Mouse (Mus musculus): Measurements from ENCODE around the gene Tsen15. TPM values are rescaled to one million over a fixed set of nuclear protein-coding genes. Genes with fewer than 3 reads are reported as not detected.

The Tsen15 gene
- total and polyA plus RNA-seq, 3 experiments: 23.1 to 65.9 (median 40.9) TPM

GRCm38 (mm10) chr1:152356721-152357120 lies 29.8 kb downstream of the Tsen15 start:
- TF ChIP-seq ZMIZ1 (IDR thresholded peaks at IDR 0.05; ENCODE audit: low read depth, low read length): no peak
- no peak for TF ChIP-seq RAD21 (IDR thresholded peaks at IDR 0.05; ENCODE audit: low read depth, low read length)
- no peak for TF ChIP-seq KAT2A (IDR thresholded peaks at IDR 0.05; ENCODE audit: insufficient replicate concordance, low read length)
- no peak for TF ChIP-seq CTCF (conservative IDR thresholded peaks at IDR 0.05 in 1 of 2, IDR thresholded peaks at IDR 0.05 in 1 of 2; ENCODE audit: low read depth in 2 of 2, low read length in 2 of 2)
- TF ChIP-seq POLR2AphosphoS2 (IDR thresholded peaks at IDR 0.05; ENCODE audit: low read depth, low read length): no peak
- no peak for TF ChIP-seq E2F4 (IDR thresholded peaks at IDR 0.05; ENCODE audit: insufficient replicate concordance, low read depth, low read length)
- no peak for TF ChIP-seq SMC3 (IDR thresholded peaks at IDR 0.05; ENCODE audit: low read depth, low read length)
- TF ChIP-seq IRF4 (IDR thresholded peaks at IDR 0.05; ENCODE audit: low read depth, low read length): no peak
- no peak for TF ChIP-seq EP300 (IDR thresholded peaks at IDR 0.05; ENCODE audit: low read length)
- TF ChIP-seq ZNF384 (IDR thresholded peaks at IDR 0.05; ENCODE audit: low read depth, low read length): no peak
- TF ChIP-seq USF2 (conservative IDR thresholded peaks at IDR 0.05; ENCODE audit: low read depth, low read length): no peak
- H3K27me3 ChIP-seq (replicated peaks): no peaks in the 10 kb centered on the region
- no peaks in the 10 kb centered on the region for H3K9me3 ChIP-seq (replicated peaks; ENCODE audit: low read length)
- no peaks in the 10 kb centered on the region for H3K4me1 ChIP-seq (ENCODE audit: control insufficient read depth in 1 of 2, insufficient read depth in 2 of 2)
- no peaks in the 10 kb centered on the region for H3K36me3 ChIP-seq (replicated peaks in 1 of 2; ENCODE audit: control insufficient read depth in 1 of 2, insufficient read depth in 1 of 2, low read length in 1 of 2)
- no peaks in the 10 kb centered on the region for H3K79me2 ChIP-seq (replicated peaks; ENCODE audit: control insufficient read depth, extremely low read depth, insufficient read depth, poor library complexity, severe bottlenecking)
- no peak overlapping the region for H3K9ac ChIP-seq (ENCODE audit: insufficient read depth, low read depth)
- H3K4me2 ChIP-seq (ENCODE audit: insufficient read depth, low read depth, poor library complexity, severe bottlenecking): no peak overlapping the region
- dilution Hi-C loops (cut with MboI; ENCODE audit: extremely low pct_ligation_motif_present, extremely low pct_unique_long_range_greater_than_20kb, low sequenced_read_pairs): no loop called here
- in situ Hi-C loops (cut with MboI; ENCODE audit: low pct_ligation_motif_present, low pct_unique_long_range_greater_than_20kb, low sequenced_read_pairs): loop anchor here (25.0 kb wide), 1 partner anchor 544 kb away; no protein-coding TSS in a partner anchor
- H3K4me3 ChIP-seq (replicated peaks in 1 of 3; ENCODE audit: low read depth in 2 of 3, low read length in 2 of 3, poor library complexity in 1 of 3): no peak overlapping the region
- H3K27ac ChIP-seq (ENCODE audit: insufficient read depth, low read depth): no peak overlapping the region
- DNase-seq (ENCODE audit: extremely low read depth): no peak

- no peak for TF ChIP-seq MEF2A (IDR thresholded peaks at IDR 0.05; ENCODE audit: borderline replicate concordance, low read depth, low read length)
- TF ChIP-seq NRF1 (IDR thresholded peaks at IDR 0.05; ENCODE audit: low read depth, low read length): no peak
- TF ChIP-seq ELF1 (IDR thresholded peaks at IDR 0.05; ENCODE audit: low read depth, low read length): no peak
- no peak for TF ChIP-seq JUN (IDR thresholded peaks at IDR 0.05; ENCODE audit: insufficient read depth, low read depth, low read length)
- TF ChIP-seq CTCF (conservative IDR thresholded peaks at IDR 0.05 in 1 of 2, IDR thresholded peaks at IDR 0.05 in 1 of 2; ENCODE audit: low read depth in 2 of 2, low read length in 2 of 2): no peak
- TF ChIP-seq MAZ (IDR thresholded peaks at IDR 0.05; ENCODE audit: low read depth, low read length): no peak
- no peak for TF ChIP-seq USF2 (conservative IDR thresholded peaks at IDR 0.05; ENCODE audit: low read depth, low read length)
- no peak for TF ChIP-seq SIN3A (IDR thresholded peaks at IDR 0.05; ENCODE audit: low read length)
- no peak for TF ChIP-seq MAX (IDR thresholded peaks at IDR 0.05; ENCODE audit: low read length)
- TF ChIP-seq CHD2 (IDR thresholded peaks at IDR 0.05; ENCODE audit: low read length): no peak
- no peak for TF ChIP-seq UBTF (IDR thresholded peaks at IDR 0.05; ENCODE audit: low read depth, low read length)
- no peak for TF ChIP-seq POLR2A (IDR thresholded peaks at IDR 0.05; ENCODE audit: low read depth, low read length)
- TF ChIP-seq RAD21 (IDR thresholded peaks at IDR 0.05; ENCODE audit: low read depth, low read length): no peak
- no peak for TF ChIP-seq POLR2AphosphoS2 (IDR thresholded peaks at IDR 0.05; ENCODE audit: low read depth, low read length)
- TF ChIP-seq TBP (conservative IDR thresholded peaks at IDR 0.05; ENCODE audit: low read depth, low read length): no peak
- TF ChIP-seq ZNF384 (IDR thresholded peaks at IDR 0.05; ENCODE audit: low read depth, low read length): no peak
- no peak for TF ChIP-seq IRF4 (IDR thresholded peaks at IDR 0.05; ENCODE audit: low read depth, low read length)
- TF ChIP-seq USF1 (IDR thresholded peaks at IDR 0.05; ENCODE audit: low read depth, low read length): no peak
- TF ChIP-seq KAT2A (IDR thresholded peaks at IDR 0.05; ENCODE audit: insufficient replicate concordance, low read length): no peak
- no peak for TF ChIP-seq CHD1 (IDR thresholded peaks at IDR 0.05; ENCODE audit: low read depth, low read length)
- Histone ChIP-seq H3K4me3 (replicated peaks in 1 of 3; ENCODE audit: low read depth in 2 of 3, low read length in 2 of 3, poor library complexity in 1 of 3) (no peak overlapping the region), H3K27ac (ENCODE audit: insufficient read depth, low read depth) (no peak overlapping the region), H3K79me2 (replicated peaks; ENCODE audit: control insufficient read depth, extremely low read depth, insufficient read depth, poor library complexity, severe bottlenecking) (no peaks in the 10 kb centered on the region), H3K27me3 (replicated peaks) (no peaks in the 10 kb centered on the region), H3K4me1 (ENCODE audit: control insufficient read depth in 1 of 2, insufficient read depth in 2 of 2) (no peaks in the 10 kb centered on the region), H3K36me3 (replicated peaks in 1 of 2; ENCODE audit: control insufficient read depth in 1 of 2, insufficient read depth in 1 of 2, low read length in 1 of 2) (no peaks in the 10 kb centered on the region), H3K4me2 (ENCODE audit: insufficient read depth, low read depth, poor library complexity, severe bottlenecking) (no peak overlapping the region), H3K9me3 (replicated peaks; ENCODE audit: low read length) (no peaks in the 10 kb centered on the region), H3K9ac (ENCODE audit: insufficient read depth, low read depth) (no peak overlapping the region)
- DNase-seq (ENCODE audit: extremely low read depth): no peak
- in situ Hi-C loops (cut with MboI; ENCODE audit: low pct_ligation_motif_present, low pct_unique_long_range_greater_than_20kb, low sequenced_read_pairs): no loop called here
- dilution Hi-C loops (cut with MboI; ENCODE audit: extremely low pct_ligation_motif_present, extremely low pct_unique_long_range_greater_than_20kb, low sequenced_read_pairs): no loop called here
These were observed 38.5 kb downstream of the Tsen15 start for GRCm38 (mm10) chr1:152347946-152348345.
